Mouse (Mus musculus) cortical plate, adult 2 months (tissue): ENCODE results near the gene Dok4. TPM values are rescaled to one million over a fixed set of nuclear protein-coding genes. Genes with fewer than 3 reads are reported as not detected.

Experiments
- H3K27ac ChIP-seq: fragments of 200-500 bp; 2 replicates; pipeline ENCODE4 v1.5.1; 2012; ENCODE audit warnings: low read length, control low read depth, inconsistent platforms; ENCODE audit not compliant: insufficient read depth
- H3K4me1 ChIP-seq: fragments of 200-500 bp; 2 replicates; pipeline ENCODE4 v1.6.1; 2011; ENCODE audit warnings: low read length; ENCODE audit not compliant: control insufficient read depth, insufficient read depth
- H3K4me3 ChIP-seq: fragments of 200-500 bp; 2 replicates; pipeline ENCODE4 v1.5.1; 2011; ENCODE audit warnings: mild to moderate bottlenecking, low read length, control low read depth; ENCODE audit not compliant: insufficient read depth
- CTCF ChIP-seq: fragments of 200-500 bp; IDR thresholded peaks from 2 replicates; pipeline ENCODE4 v1.5.1; 2011; ENCODE audit warnings: mild to moderate bottlenecking, control low read depth, low read length; ENCODE audit not compliant: insufficient read depth; ENCODE audit errors: extremely low read depth
- POLR2A ChIP-seq: fragments of 200-500 bp; IDR thresholded peaks from 2 replicates; pipeline ENCODE4 v1.6.1; 2011; ENCODE audit warnings: mild to moderate bottlenecking, low read length, control low read depth; ENCODE audit not compliant: insufficient read depth; ENCODE audit errors: extremely low read depth
- polyA plus RNA-seq: library from polyadenylated mRNA; depleted of rRNA; stranded (reverse); fragments of >200 nt; gene quantifications from 2 replicates; pipeline ENCODE4 v1.2.3, GENCODE M21; 2012

Gene Dok4
- polyA plus RNA-seq, 1 experiment = 15.1 TPM

- no peak for TF ChIP-seq CTCF
- TF ChIP-seq POLR2A = no peak
- H3K4me3 ChIP-seq = peak overlapping the region; percentile 55
- H3K4me1 ChIP-seq = no peaks in the 10 kb centered on the region
- peak overlapping the region; percentile 19; the same call in 1 of the 2 replicates for H3K27ac ChIP-seq
Measured at GRCm38 (mm10) chr8:94870474-94871107, 5.5 kb downstream of the Dok4 start.

GRCm38 (mm10) chr8:94870003-94870402 is 6.1 kb downstream of the Dok4 start:
- H3K27ac ChIP-seq = no peak overlapping the region
- H3K4me3 ChIP-seq = peak overlapping the region; percentile 55
- H3K4me1 ChIP-seq = no peaks in the 10 kb centered on the region
- TF ChIP-seq POLR2A (no peak), CTCF (no peak)

GRCm38 (mm10) chr8:94869146-94869545 is 7.0 kb downstream of the Dok4 start:
- Histone ChIP-seq H3K4me1 (no peaks in the 10 kb centered on the region), H3K27ac (no peak overlapping the region), H3K4me3 (peak overlapping the region; percentile 55; the same call in 1 of the 2 replicates)
- TF ChIP-seq POLR2A (no peak), CTCF (no peak)

GRCm38 (mm10) chr8:94866921-94867320 is 9.2 kb downstream of the Dok4 start:
- Histone ChIP-seq H3K4me1 (no peaks in the 10 kb centered on the region), H3K27ac (no peak overlapping the region), H3K4me3 (no peak overlapping the region)
- no peak for TF ChIP-seq CTCF
- no peak for TF ChIP-seq POLR2A

- TF ChIP-seq CTCF (no peak), POLR2A (no peak)
- H3K27ac ChIP-seq = no peak overlapping the region
- H3K4me3 ChIP-seq = no peak overlapping the region
- no peaks in the 10 kb centered on the region for H3K4me1 ChIP-seq
Measured at GRCm38 (mm10) chr8:94865292-94865691, 10.8 kb downstream of the Dok4 start.

- Histone ChIP-seq H3K4me1 (peaks cover 3% of the 10 kb centered on the region), H3K27ac (no peak overlapping the region), H3K4me3 (no peak overlapping the region)
- TF ChIP-seq POLR2A (no peak), CTCF (no peak)
Measured at GRCm38 (mm10) chr8:94863897-94864673, 12.0 kb downstream of the Dok4 start.

- no peak overlapping the region for H3K27ac ChIP-seq
- H3K4me3 ChIP-seq = no peak overlapping the region
- TF ChIP-seq POLR2A = no peak
- no peak for TF ChIP-seq CTCF
- peaks cover 5% of the 10 kb centered on the region for H3K4me1 ChIP-seq
Measured at GRCm38 (mm10) chr8:94862487-94863220, 13.5 kb downstream of the Dok4 start.

GRCm38 (mm10) chr8:94861352-94861910 is 14.7 kb downstream of the Dok4 start:
- TF ChIP-seq POLR2A (no peak), CTCF (peak; percentile 66)
- peaks cover 5% of the 10 kb centered on the region for H3K4me1 ChIP-seq
- no peak overlapping the region for H3K4me3 ChIP-seq
- no peak overlapping the region for H3K27ac ChIP-seq
